Mouse (Mus musculus) embryonic facial prominence, embryonic 11.5 days (tissue): ENCODE results near the gene Zfyve27. TPM values are rescaled to one million over a fixed set of nuclear protein-coding genes. Genes with fewer than 3 reads are reported as not detected.
A peak's percentile ranks its signal among the peaks of the same experiment; 100 is the strongest.

Experiments used
- ATAC-seq: fragments of 200-750 bp; cut with Nextera tagmentation; replicated peaks from 2 replicates; pipeline ENCODE4 v1.8.0; 2017; ENCODE audit warnings: low read depth; ENCODE audit not compliant: insufficient number of reproducible peaks, low FRiP score, low TSS enrichment
- DNase-seq: peaks from one replicate; pipeline ENCODE4 v3.0.0-alpha.2; 2015; ENCODE audit warnings: low spot score
- H3K27ac ChIP-seq: fragments of 300-500 bp; sonication (generic); replicated peaks from 2 replicates; pipeline ENCODE4 v1.5.1; 2014; ENCODE audit warnings: mild to moderate bottlenecking, low read depth, low read length, control low read depth
- H3K27me3 ChIP-seq: fragments of 300-500 bp; sonication (generic); 2 replicates; pipeline ENCODE4 v1.6.1; 2014; ENCODE audit warnings: mild to moderate bottlenecking, low read length, moderate library complexity, mixed read lengths; ENCODE audit not compliant: control insufficient read depth, insufficient read depth
- H3K36me3 ChIP-seq: fragments of 300-500 bp; sonication (generic); replicated peaks from 2 replicates; pipeline ENCODE4 v1.6.1; 2014; ENCODE audit warnings: low read depth, mild to moderate bottlenecking, low read length, moderate library complexity, mixed read lengths; ENCODE audit not compliant: control insufficient read depth, insufficient read depth
- H3K4me1 ChIP-seq: fragments of 300-500 bp; sonication (generic); 2 replicates; pipeline ENCODE4 v1.6.1; 2014; ENCODE audit warnings: low read length, mixed read lengths; ENCODE audit not compliant: control insufficient read depth, insufficient read depth
- H3K4me2 ChIP-seq: fragments of 300-500 bp; sonication (generic); 2 replicates; pipeline ENCODE4 v1.6.1; 2014; ENCODE audit warnings: low read depth, mild to moderate bottlenecking, control low read depth, low read length, moderate library complexity
- H3K4me3 ChIP-seq: fragments of 300-500 bp; sonication (generic); 2 replicates; pipeline ENCODE4 v1.5.1; 2014; ENCODE audit warnings: low read depth, low read length, control low read depth
- H3K9ac ChIP-seq: fragments of 300-500 bp; sonication (generic); replicated peaks from 2 replicates; pipeline ENCODE4 v1.6.1; 2014; ENCODE audit warnings: mild to moderate bottlenecking, control low read depth, low read length
- H3K9me3 ChIP-seq: fragments of 300-500 bp; sonication (generic); replicated peaks from 2 replicates; pipeline ENCODE4 v1.6.1; 2016; ENCODE audit warnings: mild to moderate bottlenecking, low read length, inconsistent platforms, mixed read lengths; ENCODE audit not compliant: control insufficient read depth
- WGBS: fragments of 180-500 bp; shearing (Covaris S2); extraction: QIAGEN DNeasy Blood & Tissue Kit; methylation state at CpG from one replicate; pipeline ENCODE4 v1.1.7; 2014; 5-methylcytosine and 5-hydroxymethylcytosine counted together
- polyA plus RNA-seq: library from polyadenylated mRNA; unstranded; fragments of >200 nt; fragmentation: Nextera tagmentation; extraction: Ambion mirVana; gene quantifications from 2 replicates; pipeline ENCODE4 v1.2.1, GENCODE M21; 2014

Zfyve27 gene
- polyA plus RNA-seq, 1 experiment from 2014 or later, result 10.2 TPM

DNA sequence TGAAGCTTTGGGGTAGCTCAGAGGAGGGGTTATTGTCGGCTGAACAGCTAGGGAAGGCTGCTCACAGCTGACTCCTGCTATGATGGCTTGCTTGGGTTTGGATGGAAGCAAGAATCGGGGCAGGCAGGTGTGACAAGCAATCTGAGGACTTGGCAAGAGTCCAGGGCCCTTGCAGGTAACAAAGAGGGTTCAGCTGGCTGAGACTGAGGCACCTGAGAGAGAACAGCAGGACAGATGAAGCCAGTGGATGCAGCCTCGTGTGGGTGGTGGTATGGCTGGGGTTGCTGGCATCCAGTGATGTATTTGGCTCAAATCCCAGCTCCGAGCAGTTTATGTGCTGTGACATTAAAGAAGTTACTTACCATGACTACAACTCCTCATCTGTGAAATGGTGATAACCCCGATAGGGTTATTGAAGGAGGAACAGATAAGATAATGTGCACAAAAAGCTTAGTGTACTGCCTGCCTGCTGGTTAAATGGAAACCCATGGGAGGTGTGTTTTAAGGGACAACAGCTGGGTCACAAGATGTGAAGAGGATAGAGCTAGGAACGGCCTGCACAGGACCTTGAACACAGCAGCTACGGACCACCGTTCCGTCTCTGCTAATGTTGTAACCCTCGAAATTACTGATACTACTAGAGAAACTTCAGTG, 5.7 kb downstream of the Zfyve27 start:
- H3K36me3 ChIP-seq, result no peaks in the 10 kb centered on the region
- ATAC-seq, result no peak
- no peak overlapping the region for H3K27ac ChIP-seq
- no peak for DNase-seq
- no peaks in the 10 kb centered on the region for H3K9me3 ChIP-seq
- H3K4me2 ChIP-seq, result no peak overlapping the region
- H3K4me1 ChIP-seq, result no peaks in the 10 kb centered on the region; the same call in 1 of the 2 replicates
- H3K27me3 ChIP-seq, result peaks cover 5% of the 10 kb centered on the region; the same call in 1 of the 2 replicates
- 81% methylated on average over 10 of the region's 10 CpGs for WGBS
- H3K4me3 ChIP-seq, result no peak overlapping the region
- no peak overlapping the region for H3K9ac ChIP-seq

DNA sequence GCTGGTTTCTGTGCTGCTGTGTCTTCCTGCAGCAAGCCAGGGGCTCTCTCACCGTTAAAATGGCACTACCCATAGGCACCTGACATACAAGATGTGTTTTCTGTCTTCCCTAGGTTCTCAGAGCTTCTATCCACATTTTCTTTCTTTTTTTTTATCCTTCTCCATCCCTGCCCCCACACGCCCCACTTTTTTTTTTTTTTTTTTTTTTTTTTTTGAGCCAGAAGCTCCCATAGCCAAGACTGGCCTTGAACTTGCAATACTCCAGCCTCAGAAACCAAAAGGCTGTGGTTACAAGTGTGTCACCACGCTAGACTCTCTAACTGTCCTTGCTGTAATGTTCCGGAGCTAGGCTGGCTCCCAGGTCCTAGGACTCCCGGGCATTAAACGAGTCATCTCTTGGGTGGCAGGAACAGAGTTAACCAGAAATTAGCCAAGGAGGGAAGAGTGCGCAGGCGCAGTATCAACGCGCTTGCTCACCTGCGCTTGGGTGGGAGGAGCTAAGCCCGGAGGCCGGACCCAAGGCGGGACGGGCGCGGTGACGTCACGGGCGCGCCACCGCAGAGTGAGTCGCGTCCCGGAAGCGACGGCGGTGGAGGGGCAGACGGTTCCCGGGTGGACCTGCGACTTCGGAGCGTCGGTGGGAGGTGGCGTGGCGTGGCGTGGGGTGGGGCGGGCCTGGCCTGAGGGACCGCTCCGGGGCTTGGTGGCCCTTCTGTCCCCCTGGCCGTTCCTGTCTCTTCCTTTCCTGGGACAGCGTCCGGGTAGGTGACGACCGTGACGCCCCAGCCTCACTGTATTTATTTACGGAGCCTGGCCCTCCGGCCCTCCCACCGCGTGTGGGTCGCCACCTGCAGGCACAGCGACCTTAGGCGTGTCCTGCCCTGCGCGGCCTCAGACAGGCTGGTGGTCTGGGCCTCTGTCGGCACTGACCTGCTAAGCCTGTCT, 6.5 kb downstream of the Zfyve27 start:
- Histone ChIP-seq H3K4me2 (peak overlapping the region; percentile 77), H3K4me3 (peak overlapping the region; percentile 87), H3K27ac (no peak overlapping the region), H3K27me3 (peaks cover 5% of the 10 kb centered on the region; the same call in 1 of the 2 replicates), H3K36me3 (no peaks in the 10 kb centered on the region), H3K4me1 (no peaks in the 10 kb centered on the region; the same call in 1 of the 2 replicates), H3K9me3 (no peaks in the 10 kb centered on the region), H3K9ac (peak overlapping the region; percentile 74)
- WGBS, result 3% methylated on average over 48 of the region's 56 CpGs
- ATAC-seq (peak; percentile 80), DNase-seq (peak; percentile 95)

DNA sequence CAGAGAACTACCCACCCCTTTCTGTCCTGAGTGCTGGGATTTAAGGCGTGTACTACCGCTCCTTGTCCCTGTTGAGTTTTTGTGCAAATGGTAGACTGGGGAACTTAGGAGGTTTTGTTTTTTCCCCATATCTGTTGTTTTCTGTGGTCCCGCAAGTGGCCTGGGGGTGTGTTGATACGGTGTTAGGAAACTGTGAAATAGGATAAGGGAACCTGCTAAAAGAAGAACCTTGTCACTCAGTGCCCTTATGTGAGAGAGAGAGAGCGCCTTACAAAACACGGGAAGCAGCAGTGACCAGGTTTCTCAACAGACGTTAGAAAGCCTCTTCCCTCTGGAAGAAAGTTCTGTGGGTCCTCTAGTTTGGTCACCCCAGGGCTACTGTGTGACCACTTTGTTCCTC, 13.1 kb downstream of the Zfyve27 start:
- H3K36me3 ChIP-seq, result no peaks in the 10 kb centered on the region

DNA sequence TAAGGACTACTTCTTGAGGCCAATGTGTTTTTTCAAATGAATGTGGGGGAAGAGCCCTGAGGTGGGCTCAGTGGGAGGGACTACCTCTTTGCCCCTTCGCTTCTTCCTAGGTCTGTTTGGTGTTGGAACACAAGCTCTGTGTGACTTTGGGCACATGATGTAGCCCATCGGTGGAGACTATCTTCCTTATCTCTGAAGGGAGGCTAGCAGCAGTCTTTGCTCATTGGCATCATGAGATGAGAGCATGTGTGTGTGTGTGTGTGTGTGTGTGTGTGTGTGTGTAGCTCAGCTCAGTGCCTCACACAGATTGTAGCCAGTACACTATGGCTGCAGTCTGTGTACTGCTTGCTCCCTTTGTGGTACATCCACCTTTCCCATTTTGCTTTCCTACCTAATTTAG, 13.7 kb downstream of the Zfyve27 start:
- Histone ChIP-seq H3K9ac (no peak overlapping the region), H3K27me3 (no peaks in the 10 kb centered on the region), H3K9me3 (no peaks in the 10 kb centered on the region), H3K27ac (no peak overlapping the region), H3K4me3 (no peak overlapping the region), H3K36me3 (no peaks in the 10 kb centered on the region), H3K4me1 (no peaks in the 10 kb centered on the region), H3K4me2 (no peak overlapping the region)
- 90% methylated on average over 2 of the region's 2 CpGs for WGBS
- DNase-seq (no peak), ATAC-seq (no peak)

More for the DNA sequence above, 13.1 kb downstream of the Zfyve27 start:
- no peak overlapping the region for H3K27ac ChIP-seq
- DNase-seq, result no peak
- no peaks in the 10 kb centered on the region for H3K9me3 ChIP-seq
- no peak for ATAC-seq
- H3K4me3 ChIP-seq, result no peak overlapping the region
- 72% methylated on average over 7 of the region's 7 CpGs for WGBS
- no peak overlapping the region for H3K4me2 ChIP-seq
- H3K27me3 ChIP-seq, result no peaks in the 10 kb centered on the region
- H3K9ac ChIP-seq, result no peak overlapping the region
- H3K4me1 ChIP-seq, result no peaks in the 10 kb centered on the region

DNA sequence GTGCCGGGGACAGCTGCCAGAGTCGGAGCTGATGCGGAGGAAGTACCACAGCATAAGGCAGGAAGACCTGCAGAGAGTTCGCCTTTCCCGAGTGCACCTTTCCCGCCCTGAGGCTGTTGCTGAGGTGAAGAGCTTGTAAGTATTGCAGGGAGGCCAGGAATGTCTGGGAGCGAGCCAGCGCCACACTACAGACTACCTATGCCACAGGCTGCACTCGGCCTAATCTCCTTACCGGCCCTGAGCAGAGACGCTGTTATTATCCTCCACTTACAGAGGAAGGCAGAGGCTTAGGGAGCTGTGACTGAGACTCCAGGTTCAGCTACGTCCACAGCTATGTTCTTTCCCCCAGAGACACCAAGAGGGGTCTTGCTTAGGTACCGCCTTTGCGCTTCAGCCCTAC, 15.6 kb downstream of the Zfyve27 start:
- no peaks in the 10 kb centered on the region for H3K27me3 ChIP-seq
- no peak overlapping the region for H3K4me2 ChIP-seq
- H3K9ac ChIP-seq, result no peak overlapping the region
- no peaks in the 10 kb centered on the region for H3K9me3 ChIP-seq
- WGBS, result 85% methylated on average over 14 of the region's 14 CpGs
- H3K27ac ChIP-seq, result no peak overlapping the region
- DNase-seq (no peak), ATAC-seq (no peak)
- H3K4me3 ChIP-seq, result no peak overlapping the region
- H3K4me1 ChIP-seq, result no peaks in the 10 kb centered on the region
- peaks cover 2% of the 10 kb centered on the region for H3K36me3 ChIP-seq

DNA sequence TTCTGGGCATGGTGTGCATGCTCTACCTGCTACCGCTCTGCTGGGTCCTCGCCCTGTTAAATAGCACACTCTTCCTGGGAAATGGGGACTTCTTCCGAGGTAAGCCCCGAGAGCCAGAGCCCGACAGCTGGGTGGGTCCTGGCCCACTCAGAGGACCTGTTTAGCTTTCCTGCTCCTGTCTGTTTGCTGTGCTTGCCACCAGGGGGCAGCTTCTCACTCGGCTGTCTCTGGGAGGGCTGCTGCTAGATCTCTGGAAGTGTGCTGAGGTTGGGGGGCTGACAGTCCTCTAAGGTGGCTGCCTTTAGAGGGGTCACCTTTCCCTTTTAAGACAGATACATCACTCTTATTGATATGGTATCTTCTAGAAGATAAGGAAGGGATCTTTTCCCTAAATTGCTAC, 18.9 kb downstream of the Zfyve27 start:
- peaks cover 2% of the 10 kb centered on the region for H3K36me3 ChIP-seq
- no peak overlapping the region for H3K9ac ChIP-seq
- no peak overlapping the region for H3K27ac ChIP-seq
- H3K27me3 ChIP-seq, result no peaks in the 10 kb centered on the region
- DNase-seq (peak; percentile 22), ATAC-seq (no peak)
- no peak overlapping the region for H3K4me2 ChIP-seq
- no peaks in the 10 kb centered on the region for H3K4me1 ChIP-seq
- 75% methylated on average over 6 of the region's 6 CpGs for WGBS
- H3K9me3 ChIP-seq, result no peaks in the 10 kb centered on the region
- no peak overlapping the region for H3K4me3 ChIP-seq

DNA sequence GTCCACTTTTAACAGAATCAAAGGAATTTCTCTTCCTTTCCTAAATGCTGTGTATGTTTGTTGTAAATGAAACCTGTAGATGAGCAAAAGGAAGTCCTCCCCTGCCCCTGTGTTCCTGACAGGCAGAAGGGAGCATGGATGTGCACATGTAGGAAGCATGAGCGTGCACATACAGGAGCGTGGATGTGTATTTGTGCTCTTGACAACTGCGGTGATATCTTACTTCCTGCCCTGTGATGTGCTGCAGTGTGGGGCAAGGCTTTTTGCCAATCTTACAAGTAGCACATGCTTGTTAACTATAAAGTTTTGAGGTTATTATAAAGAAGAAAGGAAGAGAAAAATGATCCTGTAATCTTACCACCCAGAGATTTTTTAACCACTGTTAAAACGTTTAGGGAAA, 26.0 kb downstream of the Zfyve27 start:
- Histone ChIP-seq H3K4me2 (no peak overlapping the region), H3K27me3 (no peaks in the 10 kb centered on the region), H3K4me3 (no peak overlapping the region), H3K4me1 (no peaks in the 10 kb centered on the region), H3K9ac (no peak overlapping the region), H3K36me3 (no peaks in the 10 kb centered on the region), H3K9me3 (no peaks in the 10 kb centered on the region), H3K27ac (no peak overlapping the region)
- 85% methylated on average over 4 of the region's 4 CpGs for WGBS
- ATAC-seq (no peak), DNase-seq (no peak)

DNA sequence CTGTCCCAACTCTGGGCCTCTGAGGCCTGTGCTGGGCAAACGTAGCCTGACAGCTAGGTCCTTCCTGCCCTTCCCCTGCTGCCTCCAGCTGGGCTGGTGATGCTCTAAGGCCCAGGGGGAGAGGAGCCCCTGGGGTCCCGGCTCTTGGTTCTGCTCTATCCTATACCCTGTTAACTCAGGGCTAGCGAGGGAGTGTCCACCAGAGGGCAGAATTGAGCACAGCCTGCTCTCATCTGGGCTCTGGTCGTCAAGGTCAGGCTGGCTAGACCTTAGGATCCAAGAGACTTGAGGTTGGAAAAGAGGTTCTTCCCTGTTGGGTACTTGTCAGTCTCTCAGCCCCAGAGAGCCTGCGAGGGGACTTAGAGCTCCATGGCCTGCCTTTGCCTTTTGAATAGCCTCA, 26.7 kb downstream of the Zfyve27 start:
- Histone ChIP-seq H3K4me1 (no peaks in the 10 kb centered on the region), H3K9ac (no peak overlapping the region), H3K4me3 (no peak overlapping the region), H3K27ac (no peak overlapping the region), H3K9me3 (no peaks in the 10 kb centered on the region), H3K27me3 (no peaks in the 10 kb centered on the region), H3K4me2 (no peak overlapping the region), H3K36me3 (no peaks in the 10 kb centered on the region)
- peak; percentile 76 for DNase-seq
- WGBS, result 16% methylated on average over 5 of the region's 5 CpGs
- no peak for ATAC-seq
